Mouse (Mus musculus): ENCODE measurements around the gene Dpep3. TPM values are rescaled to one million over a fixed set of nuclear protein-coding genes. Genes with fewer than 3 reads are reported as not detected.
"Not testable (repeated sequence)": the region's sequence is repeated elsewhere in the genome, so short reads cannot be mapped to it uniquely, and the experiment has no call there.

Dpep3 gene
- polyA plus RNA-seq, 1 experiment from 2014 or later = not detected

DNA sequence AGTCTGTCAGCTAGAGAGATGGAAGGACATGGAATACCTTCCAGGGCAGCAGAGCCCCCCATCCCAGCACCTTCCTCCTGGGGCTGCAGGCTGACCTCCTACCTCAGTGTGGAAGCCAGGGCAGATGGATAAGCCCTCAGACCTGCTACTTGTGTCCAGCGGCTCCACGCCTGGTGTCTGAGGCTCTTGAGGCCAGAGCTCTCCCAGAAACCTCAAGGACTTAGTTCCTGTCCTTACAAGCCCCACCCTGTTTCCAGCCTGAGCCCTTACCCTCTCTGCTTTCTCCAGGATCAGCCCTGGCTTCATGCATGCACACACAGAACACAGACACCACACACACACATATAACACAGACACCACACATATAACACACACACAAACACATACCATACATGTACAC lies 12.3 kb upstream of the Dpep3 start:
- H3K4me2 ChIP-seq (replicated peaks; ENCODE audit: low read depth) = no peak overlapping the region
- 62% methylated on average over 2 of the region's 2 CpGs for WGBS

DNA sequence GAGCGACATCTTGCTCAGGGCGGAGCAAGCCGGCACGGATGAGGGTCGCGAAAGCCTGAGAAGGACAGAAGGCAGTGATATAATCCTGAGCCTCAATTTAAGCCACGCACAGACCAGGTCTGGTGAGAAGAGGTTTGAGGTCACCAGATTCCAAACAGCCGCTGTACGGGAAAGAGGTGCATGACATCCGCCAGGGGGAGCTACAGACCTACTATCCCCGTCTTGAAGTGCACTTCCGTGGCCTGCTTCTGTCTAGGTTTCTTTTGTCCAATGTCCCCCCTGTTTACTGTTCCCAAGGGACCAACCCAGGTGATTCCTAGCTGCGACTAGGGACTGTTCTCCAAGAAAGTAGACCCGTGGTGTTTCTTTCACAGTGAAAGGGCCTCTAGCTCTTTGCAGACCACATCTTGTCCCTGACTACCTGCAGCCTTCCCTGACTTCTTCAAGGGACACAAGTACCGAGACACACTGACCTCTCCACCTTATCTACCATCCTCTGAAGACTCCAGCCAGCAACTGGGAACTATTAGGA lies 11.7 kb upstream of the Dpep3 start, which contains the start of gene Dus2:
Gene Dus2, plus strand, starts transcription at position 482 of the 532 bp plus-strand sequence.
- WGBS = 10% methylated on average over 15 of the region's 15 CpGs
- DNase-seq (ENCODE audit: low spot score) (peak; percentile 88), ATAC-seq (ENCODE audit: low FRiP score, low TSS enrichment) (peak; percentile 83)
- H3K4me1 ChIP-seq (replicated peaks; ENCODE audit: control insufficient read depth, insufficient read depth) = no peaks in the 10 kb centered on the region
- H3K9ac ChIP-seq (ENCODE audit: low read length) = no peak within 1 kb of the TSS
- no peaks in the 10 kb centered on the region for H3K36me3 ChIP-seq (ENCODE audit: control insufficient read depth, insufficient read depth, low read length)
- H3K27ac ChIP-seq (replicated peaks) = no peak within 1 kb of the TSS
- H3K9me3 ChIP-seq (ENCODE audit: control insufficient read depth, low read length) = no peaks in the 10 kb centered on the region
- H3K27me3 ChIP-seq (ENCODE audit: control insufficient read depth, insufficient read depth, low read length) = no peaks in the 10 kb centered on the region
- TF ChIP-seq CTCF (IDR thresholded peaks at IDR 0.05; ENCODE audit: low read depth) = peak; percentile 94
- TF ChIP-seq EP300 (optimal IDR thresholded peaks at IDR 0.05) = no peak
- H3K4me2 ChIP-seq (replicated peaks; ENCODE audit: low read depth) = peak within 1 kb of the TSS; percentile 34; the same call in 1 of the 2 replicates
- H3K4me3 ChIP-seq (ENCODE audit: low read depth, low read length) = no peak within 1 kb of the TSS

More for the DNA sequence above, 12.3 kb upstream of the Dpep3 start:
- Histone ChIP-seq H3K4me1 (replicated peaks; ENCODE audit: control insufficient read depth, insufficient read depth) (no peaks in the 10 kb centered on the region), H3K9me3 (ENCODE audit: control insufficient read depth, low read length) (no peaks in the 10 kb centered on the region), H3K4me3 (ENCODE audit: low read depth, low read length) (no peak overlapping the region), H3K36me3 (ENCODE audit: control insufficient read depth, insufficient read depth, low read length) (no peaks in the 10 kb centered on the region), H3K27me3 (ENCODE audit: control insufficient read depth, insufficient read depth, low read length) (no peaks in the 10 kb centered on the region), H3K27ac (replicated peaks) (no peak overlapping the region), H3K9ac (ENCODE audit: low read length) (no peak overlapping the region)
- DNase-seq (ENCODE audit: low spot score) = no peak
- TF ChIP-seq CTCF (IDR thresholded peaks at IDR 0.05; ENCODE audit: low read depth) (no peak), EP300 (optimal IDR thresholded peaks at IDR 0.05) (no peak)
- no peak for ATAC-seq (ENCODE audit: low FRiP score, low TSS enrichment)

DNA sequence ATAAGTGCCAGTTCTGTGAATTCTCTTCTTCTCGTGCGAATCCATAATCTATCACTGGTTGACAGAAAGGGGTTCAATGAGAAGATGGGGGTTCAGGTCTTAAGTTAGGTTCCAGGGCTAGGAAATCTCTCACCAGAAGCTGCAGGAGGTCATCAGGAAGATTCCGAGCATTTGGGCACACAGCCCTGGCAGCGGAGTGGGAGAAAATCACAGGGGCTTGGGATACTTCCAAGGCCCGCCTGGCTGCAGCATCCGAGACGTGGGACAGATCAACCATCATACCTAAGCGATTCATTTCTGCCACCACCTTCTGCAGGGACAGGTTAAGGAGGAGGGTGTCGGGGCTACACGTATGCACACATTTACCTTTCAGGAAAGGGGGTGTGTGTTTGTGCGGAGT lies 9.3 kb upstream of the Dpep3 start:
- TF ChIP-seq CTCF (IDR thresholded peaks at IDR 0.05; ENCODE audit: low read depth) (no peak), EP300 (optimal IDR thresholded peaks at IDR 0.05) (no peak)
- no peak overlapping the region for H3K27ac ChIP-seq (replicated peaks)
- no peak for DNase-seq (ENCODE audit: low spot score)
- no peaks in the 10 kb centered on the region for H3K4me1 ChIP-seq (replicated peaks; ENCODE audit: control insufficient read depth, insufficient read depth)
- H3K4me2 ChIP-seq (replicated peaks; ENCODE audit: low read depth) = no peak overlapping the region
- 78% methylated on average over 11 of the region's 11 CpGs for WGBS
- no peaks in the 10 kb centered on the region for H3K9me3 ChIP-seq (ENCODE audit: control insufficient read depth, low read length)
- no peak for ATAC-seq (ENCODE audit: low FRiP score, low TSS enrichment)
- no peak overlapping the region for H3K9ac ChIP-seq (ENCODE audit: low read length)
- no peaks in the 10 kb centered on the region for H3K36me3 ChIP-seq (ENCODE audit: control insufficient read depth, insufficient read depth, low read length)
- no peaks in the 10 kb centered on the region for H3K27me3 ChIP-seq (ENCODE audit: control insufficient read depth, insufficient read depth, low read length)
- H3K4me3 ChIP-seq (ENCODE audit: low read depth, low read length) = no peak overlapping the region

DNA sequence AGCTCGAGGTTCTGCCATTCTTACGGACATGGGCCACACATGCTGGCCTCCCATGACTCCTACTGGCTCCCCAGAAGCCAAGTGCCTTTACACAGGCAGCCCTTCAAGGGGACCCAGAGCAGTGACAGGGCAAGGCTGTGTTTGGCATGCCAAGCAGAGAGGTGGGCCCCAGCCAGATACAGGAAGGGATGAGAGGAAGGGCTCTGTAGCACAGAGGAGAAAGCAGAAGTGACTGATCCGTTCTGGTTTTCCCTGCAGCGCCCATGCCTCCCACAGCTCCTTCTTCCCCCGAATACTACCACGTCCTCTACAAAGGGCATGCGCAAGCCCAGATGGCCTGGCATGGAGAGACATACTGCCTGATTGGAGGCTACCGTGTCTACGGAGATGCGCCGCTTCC lies 4.2 kb upstream of the Dpep3 start:
- not testable (repeated sequence) for H3K36me3 ChIP-seq (ENCODE audit: control insufficient read depth, insufficient read depth, low read length); H3K4me3 ChIP-seq (ENCODE audit: low read depth, low read length); H3K4me1 ChIP-seq (replicated peaks; ENCODE audit: control insufficient read depth, insufficient read depth); H3K4me2 ChIP-seq (replicated peaks; ENCODE audit: low read depth); H3K9ac ChIP-seq (ENCODE audit: low read length); ATAC-seq (ENCODE audit: low FRiP score, low TSS enrichment); H3K27me3 ChIP-seq (ENCODE audit: control insufficient read depth, insufficient read depth, low read length); DNase-seq (ENCODE audit: low spot score); H3K27ac ChIP-seq (replicated peaks); H3K9me3 ChIP-seq (ENCODE audit: control insufficient read depth, low read length)
- 81% methylated on average over 11 of the region's 11 CpGs for WGBS

DNA sequence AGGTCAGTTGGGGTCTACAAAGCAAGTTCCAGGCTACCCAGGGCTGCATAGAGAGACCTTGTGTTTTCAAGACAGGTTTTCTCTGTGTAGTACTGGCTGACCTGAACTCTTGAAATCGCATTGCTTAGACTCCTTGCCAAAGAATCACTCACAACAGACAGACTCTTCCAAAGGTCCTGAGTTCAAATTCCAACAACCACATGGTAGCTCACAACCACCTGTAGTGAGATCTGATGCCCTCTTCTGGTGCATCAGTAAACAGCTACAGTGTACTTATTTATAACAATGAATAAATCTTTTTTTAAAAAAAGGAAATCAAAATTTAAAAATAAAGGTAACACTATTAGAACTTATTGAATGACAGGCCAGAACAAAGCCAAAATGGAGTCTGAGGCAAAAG lies 1.9 kb upstream of the Dpep3 start:
- TF ChIP-seq EP300 (optimal IDR thresholded peaks at IDR 0.05) (no peak), CTCF (IDR thresholded peaks at IDR 0.05; ENCODE audit: low read depth) (peak; percentile 24; the same call in 1 of the 2 replicates)
- Histone ChIP-seq H3K9ac (ENCODE audit: low read length) (no peak overlapping the region), H3K4me3 (ENCODE audit: low read depth, low read length) (no peak overlapping the region), H3K4me1 (replicated peaks; ENCODE audit: control insufficient read depth, insufficient read depth) (no peaks in the 10 kb centered on the region), H3K4me2 (replicated peaks; ENCODE audit: low read depth) (no peak overlapping the region), H3K27me3 (ENCODE audit: control insufficient read depth, insufficient read depth, low read length) (no peaks in the 10 kb centered on the region), H3K9me3 (ENCODE audit: control insufficient read depth, low read length) (no peaks in the 10 kb centered on the region), H3K27ac (replicated peaks) (no peak overlapping the region), H3K36me3 (ENCODE audit: control insufficient read depth, insufficient read depth, low read length) (no peaks in the 10 kb centered on the region)
- 86% methylated on average over 1 of the region's 1 CpGs for WGBS
- ATAC-seq (ENCODE audit: low FRiP score, low TSS enrichment) (no peak), DNase-seq (ENCODE audit: low spot score) (no peak)

DNA sequence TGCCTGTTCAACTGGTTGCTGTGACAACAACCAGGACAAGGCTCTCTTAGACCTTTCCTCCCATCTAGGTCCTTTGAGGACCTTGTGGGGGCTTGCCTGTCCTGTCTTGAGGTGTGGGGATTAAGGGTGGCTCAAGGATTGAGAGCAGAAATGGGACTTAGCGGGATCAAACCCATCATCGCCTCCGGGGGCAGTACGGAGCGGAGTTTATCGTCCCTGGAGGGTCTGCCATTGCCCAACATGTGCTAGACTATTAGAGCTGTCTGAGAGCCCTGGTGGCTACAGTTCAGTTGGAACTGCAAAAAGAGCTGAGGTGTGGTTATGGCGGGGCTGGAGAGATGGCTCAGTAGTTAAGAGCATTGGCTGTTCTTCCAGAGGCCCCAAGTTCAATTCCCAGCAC lies 3.9 kb downstream of the Dpep3 start:
- DNase-seq (ENCODE audit: low spot score) = no peak
- TF ChIP-seq EP300 (optimal IDR thresholded peaks at IDR 0.05) = no peak
- no peak for TF ChIP-seq CTCF (IDR thresholded peaks at IDR 0.05; ENCODE audit: low read depth)
- H3K27me3 ChIP-seq (ENCODE audit: control insufficient read depth, insufficient read depth, low read length) = no peaks in the 10 kb centered on the region
- H3K9me3 ChIP-seq (ENCODE audit: control insufficient read depth, low read length) = no peaks in the 10 kb centered on the region
- H3K27ac ChIP-seq (replicated peaks) = no peak overlapping the region
- no peak overlapping the region for H3K4me3 ChIP-seq (ENCODE audit: low read depth, low read length)
- no peak for ATAC-seq (ENCODE audit: low FRiP score, low TSS enrichment)
- no peaks in the 10 kb centered on the region for H3K4me1 ChIP-seq (replicated peaks; ENCODE audit: control insufficient read depth, insufficient read depth)
- no peak overlapping the region for H3K9ac ChIP-seq (ENCODE audit: low read length)
- WGBS = 66% methylated on average over 7 of the region's 7 CpGs
- H3K36me3 ChIP-seq (ENCODE audit: control insufficient read depth, insufficient read depth, low read length) = no peaks in the 10 kb centered on the region
- no peak overlapping the region for H3K4me2 ChIP-seq (replicated peaks; ENCODE audit: low read depth)
